Mouse (Mus musculus) cortical plate, adult 2 months (tissue): Measurements from ENCODE around the gene Akap9. TPM values are rescaled to one million over a fixed set of nuclear protein-coding genes. Genes with fewer than 3 reads are reported as not detected.
"Not testable (repeated sequence)": the region's sequence is repeated elsewhere in the genome, so short reads cannot be mapped to it uniquely, and the experiment has no call there.

ENCODE experiments used
- H3K27ac ChIP-seq: fragments of 200-500 bp; 2 replicates; pipeline ENCODE4 v1.5.1; 2012; ENCODE audit warnings: low read length, control low read depth, inconsistent platforms; ENCODE audit not compliant: insufficient read depth
- H3K4me1 ChIP-seq: fragments of 200-500 bp; 2 replicates; pipeline ENCODE4 v1.6.1; 2011; ENCODE audit warnings: low read length; ENCODE audit not compliant: control insufficient read depth, insufficient read depth
- H3K4me3 ChIP-seq: fragments of 200-500 bp; 2 replicates; pipeline ENCODE4 v1.5.1; 2011; ENCODE audit warnings: mild to moderate bottlenecking, low read length, control low read depth; ENCODE audit not compliant: insufficient read depth
- CTCF ChIP-seq: fragments of 200-500 bp; IDR thresholded peaks from 2 replicates; pipeline ENCODE4 v1.5.1; 2011; ENCODE audit warnings: mild to moderate bottlenecking, control low read depth, low read length; ENCODE audit not compliant: insufficient read depth; ENCODE audit errors: extremely low read depth
- POLR2A ChIP-seq: fragments of 200-500 bp; IDR thresholded peaks from 2 replicates; pipeline ENCODE4 v1.6.1; 2011; ENCODE audit warnings: mild to moderate bottlenecking, low read length, control low read depth; ENCODE audit not compliant: insufficient read depth; ENCODE audit errors: extremely low read depth
- polyA plus RNA-seq: library from polyadenylated mRNA; depleted of rRNA; stranded (reverse); fragments of >200 nt; gene quantifications from 2 replicates; pipeline ENCODE4 v1.2.3, GENCODE M21; 2012; rRNA removed

The Akap9 gene
- 18.5 and 25.1 TPM in 2 replicates for polyA plus RNA-seq

DNA sequence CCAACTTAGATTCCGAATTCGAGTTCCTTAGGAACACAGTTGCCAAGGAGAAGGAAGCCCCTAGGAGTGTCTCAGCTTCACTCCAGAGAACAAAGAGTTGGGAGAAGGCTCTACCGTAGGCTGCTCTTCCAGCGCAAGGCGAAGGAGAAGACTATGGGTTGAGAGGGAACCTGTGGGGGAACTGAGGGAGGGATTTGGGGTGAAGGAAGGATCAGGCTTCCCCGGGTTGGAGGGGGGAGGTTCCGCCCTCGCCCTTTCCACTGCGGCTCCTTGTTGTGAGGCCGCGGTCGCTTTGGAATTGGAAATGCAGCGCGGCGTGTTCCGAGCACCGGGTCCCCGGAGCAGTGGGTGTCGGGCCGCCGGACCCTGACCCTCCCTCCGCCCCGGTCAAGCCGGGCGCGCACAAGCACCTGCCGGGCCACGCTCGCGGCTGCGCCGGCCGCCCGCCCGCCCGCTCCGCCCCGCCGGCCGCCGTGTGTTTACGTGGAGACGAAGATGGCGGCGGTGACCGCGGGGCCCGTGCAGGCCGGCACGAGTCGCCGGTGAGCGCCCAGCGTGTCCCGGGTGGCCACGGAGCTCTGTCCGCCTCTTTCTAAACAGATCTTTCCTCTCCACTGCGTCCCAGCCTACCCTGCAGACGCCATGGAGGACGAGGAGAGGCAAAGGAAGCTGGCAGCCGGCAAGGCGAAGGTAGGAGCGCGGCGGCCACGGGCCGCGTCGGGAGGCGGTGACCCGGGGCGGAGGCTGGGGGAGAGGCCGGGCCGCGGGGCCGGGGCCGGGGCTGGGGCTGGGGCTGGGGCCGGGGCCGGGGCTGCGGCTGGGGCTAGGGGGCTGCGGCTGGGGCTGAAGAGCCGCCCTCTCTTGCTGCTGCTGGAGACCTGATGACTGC lies at the start of gene Akap9:
Gene Akap9 (plus strand): TSS at position 254 of the 889 bp plus-strand sequence.
- TF ChIP-seq POLR2A: no peak
- no peak for TF ChIP-seq CTCF
- peak within 1 kb of the TSS; percentile 86 for H3K4me3 ChIP-seq

DNA sequence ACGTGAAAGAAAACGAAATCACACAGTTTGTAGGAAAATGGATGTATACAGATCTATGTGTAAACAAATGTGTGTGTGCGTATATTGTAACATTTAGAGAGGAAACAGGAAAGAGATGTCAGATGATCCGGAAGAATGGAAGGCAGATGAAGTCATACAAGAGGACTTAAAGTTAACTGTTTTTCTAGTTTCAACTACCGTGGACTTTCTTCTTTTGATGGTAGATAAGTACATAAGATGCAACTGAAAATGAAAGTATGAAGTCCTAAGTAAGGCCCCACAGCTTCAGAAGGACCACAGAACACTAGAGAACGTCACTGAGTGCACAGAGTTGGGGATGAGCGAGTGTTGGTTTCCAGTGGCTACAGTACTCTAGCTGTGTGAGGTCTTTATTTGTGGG lies 41.0 kb upstream of the Akap9 start:
- H3K4me1 ChIP-seq, H3K4me3 ChIP-seq, H3K27ac ChIP-seq: not testable (repeated sequence)

More for the DNA sequence above, at the start of gene Akap9:
- Histone ChIP-seq H3K4me1 (peaks cover 3% of the 10 kb centered on the region), H3K27ac (peak within 1 kb of the TSS; percentile 93)

DNA sequence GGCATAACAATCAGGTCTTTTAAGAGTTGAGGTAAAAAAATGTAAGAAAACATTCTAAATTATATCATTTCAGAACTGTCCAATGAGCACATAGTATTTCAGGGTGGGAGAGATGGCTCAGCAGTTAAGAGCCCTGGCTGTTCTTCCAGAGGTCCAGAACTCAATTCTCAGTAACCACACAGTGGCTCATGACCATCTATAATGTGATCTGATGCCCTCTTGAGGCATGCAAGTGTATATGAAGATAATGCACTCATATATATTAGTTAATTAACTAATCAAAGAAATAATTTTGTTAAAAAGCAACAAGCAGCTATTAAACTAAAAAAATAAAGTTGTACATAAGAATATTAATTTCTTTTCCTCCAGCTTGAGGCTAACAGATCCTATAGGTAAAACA lies 38.7 kb upstream of the Akap9 start:
- H3K4me1 ChIP-seq: no peaks in the 10 kb centered on the region
- no peak overlapping the region for H3K27ac ChIP-seq
- TF ChIP-seq POLR2A (no peak), CTCF (no peak)
- H3K4me3 ChIP-seq: no peak overlapping the region

DNA sequence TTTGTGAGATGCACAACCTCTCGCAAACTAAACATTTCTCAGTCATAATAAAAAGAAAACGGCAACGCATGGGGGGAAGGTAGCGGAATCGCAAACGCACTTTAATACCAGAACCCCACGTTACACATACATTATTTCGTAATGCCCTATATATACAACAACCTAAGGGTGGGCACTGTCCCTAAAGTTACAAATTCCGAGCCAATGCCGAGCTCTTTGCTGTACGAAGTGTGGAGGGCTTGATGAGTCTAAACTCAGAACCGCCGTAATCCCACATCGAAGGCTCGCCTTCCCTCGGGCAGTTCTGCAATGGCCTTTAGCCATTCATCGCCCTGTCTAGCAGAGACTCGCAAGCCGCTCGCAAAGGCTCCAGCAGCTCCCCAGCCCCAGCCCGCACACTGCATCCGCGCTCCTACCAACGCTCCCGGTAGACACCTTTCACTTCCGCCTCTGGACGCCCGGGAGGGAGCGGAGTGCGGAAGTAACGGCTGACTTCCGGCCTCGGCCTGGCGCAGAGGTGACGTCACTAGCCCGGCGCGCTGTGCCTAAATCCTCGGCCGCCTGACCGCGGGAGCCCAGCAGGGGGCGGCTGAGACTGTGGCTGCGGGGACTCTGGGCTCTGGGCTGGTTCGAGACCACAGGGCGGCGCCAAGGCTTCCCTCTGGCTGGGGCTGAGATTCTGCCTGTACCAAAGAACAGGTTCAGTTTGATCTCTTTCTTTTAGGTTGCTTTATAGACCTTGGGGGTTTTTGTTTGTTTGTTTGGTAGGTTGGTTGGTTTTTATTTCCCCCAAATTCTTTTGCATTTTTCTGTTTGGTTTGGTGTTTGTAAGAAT lies 34.2 kb upstream of the Akap9 start, which contains the start of gene Mterf1a:
Gene Mterf1a (minus strand): TSS at position 475 of the 835 bp plus-strand sequence.
- H3K4me1 ChIP-seq, H3K27ac ChIP-seq: not testable (repeated sequence)
- H3K4me3 ChIP-seq: peak within 1 kb of the TSS; percentile 31

DNA sequence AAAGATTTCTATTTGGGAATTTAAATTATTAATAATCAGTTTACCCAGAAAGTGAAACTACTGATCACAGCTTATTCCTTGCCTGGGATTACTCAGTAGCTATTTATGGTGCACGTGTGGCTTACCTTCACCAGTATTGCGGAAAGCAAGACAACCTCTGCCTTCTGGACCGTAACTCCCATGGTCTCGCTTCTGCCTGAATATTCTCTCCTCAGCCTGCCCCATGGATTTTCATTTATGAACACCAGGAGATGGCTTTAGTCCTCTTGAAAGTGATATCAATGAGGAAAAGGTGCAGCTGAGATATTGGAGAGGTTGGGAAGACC lies 33.6 kb upstream of the Akap9 start:
- not testable (repeated sequence) for H3K4me3 ChIP-seq, H3K27ac ChIP-seq, H3K4me1 ChIP-seq

DNA sequence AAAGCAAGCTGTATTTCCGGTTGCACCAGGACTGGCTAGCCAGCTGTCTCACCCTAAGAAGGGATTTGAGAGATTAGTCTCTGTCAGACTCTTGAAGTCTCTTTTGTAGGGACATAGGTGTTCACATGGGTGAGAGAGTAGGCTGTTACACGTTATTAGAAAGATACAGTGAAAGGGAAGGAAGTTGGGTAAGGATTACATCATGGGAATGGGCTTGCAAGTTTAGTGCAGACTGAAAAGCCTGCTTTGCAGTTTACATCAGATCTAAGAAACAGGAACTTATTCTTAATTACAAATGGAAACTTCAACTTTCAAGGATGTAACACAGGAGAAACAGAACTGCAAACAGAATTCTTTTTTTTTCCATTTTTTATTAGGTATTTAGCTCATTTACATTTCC lies 22.4 kb upstream of the Akap9 start:
- Histone ChIP-seq H3K4me1 (no peaks in the 10 kb centered on the region), H3K4me3 (no peak overlapping the region), H3K27ac (no peak overlapping the region)
- TF ChIP-seq POLR2A (no peak), CTCF (no peak)

DNA sequence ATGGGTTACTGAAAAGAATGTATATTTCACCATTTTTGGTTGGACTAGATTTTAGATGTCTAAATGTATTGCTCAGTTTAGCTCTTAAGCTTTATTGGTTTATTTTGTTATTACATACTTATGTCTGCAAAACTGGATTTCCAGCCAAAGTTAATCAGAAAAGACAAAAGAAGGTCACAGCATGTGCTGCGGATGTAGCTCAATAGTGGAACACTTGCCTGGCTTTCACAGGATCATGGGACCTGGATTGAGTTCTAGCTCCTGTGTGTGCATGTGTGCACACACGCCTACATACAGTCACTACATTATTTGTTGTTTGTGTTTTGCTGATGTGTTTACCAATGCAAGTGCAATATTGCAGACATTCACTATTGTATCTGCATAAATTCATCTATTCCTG lies 5.5 kb upstream of the Akap9 start:
- H3K4me1 ChIP-seq: no peaks in the 10 kb centered on the region
- TF ChIP-seq CTCF (no peak), POLR2A (no peak)
- no peak overlapping the region for H3K4me3 ChIP-seq
- H3K27ac ChIP-seq: no peak overlapping the region

DNA sequence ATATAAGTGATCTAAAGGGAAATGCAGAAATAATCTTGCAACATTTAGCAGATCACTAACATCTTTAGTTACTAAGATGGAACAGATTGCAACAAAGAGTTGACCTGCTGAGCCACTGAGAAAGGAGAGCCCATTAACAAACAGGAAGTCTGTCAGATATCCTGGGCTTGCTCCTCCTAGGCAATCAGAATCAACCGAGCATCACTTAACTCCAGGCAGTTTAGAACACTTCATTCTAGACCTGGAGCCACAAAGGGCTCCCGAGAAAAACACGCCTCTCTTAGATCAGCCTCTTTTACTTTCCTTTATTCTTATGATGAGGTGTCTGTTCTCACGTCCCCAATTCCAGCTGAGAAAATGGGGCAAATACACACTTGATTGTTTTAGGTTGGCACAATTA lies 1.2 kb upstream of the Akap9 start:
- H3K4me1 ChIP-seq: peaks cover 3% of the 10 kb centered on the region
- H3K4me3 ChIP-seq: no peak overlapping the region
- H3K27ac ChIP-seq: no peak overlapping the region
- TF ChIP-seq POLR2A: no peak
- TF ChIP-seq CTCF: no peak

DNA sequence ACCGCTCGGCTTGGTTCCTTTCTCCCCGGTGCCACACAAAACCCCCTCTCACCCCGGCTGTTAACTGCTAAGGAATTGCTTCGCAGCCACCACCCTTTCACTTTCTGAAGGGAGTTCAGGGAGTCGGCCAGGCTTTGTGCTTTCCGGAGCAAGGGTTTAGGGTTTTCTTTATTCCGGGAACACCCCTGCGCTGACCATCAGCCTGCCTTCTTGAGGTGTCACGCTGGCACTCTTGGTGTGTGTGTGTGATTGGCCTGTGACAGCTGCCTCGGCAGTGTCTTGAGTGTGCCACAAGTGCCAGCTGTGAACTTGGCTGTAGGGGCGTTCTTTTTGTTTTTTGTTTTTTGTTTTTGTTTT lies 814 bp downstream of the Akap9 start:
- H3K27ac ChIP-seq: no peak overlapping the region
- TF ChIP-seq CTCF (no peak), POLR2A (no peak)
- peak overlapping the region; percentile 86 for H3K4me3 ChIP-seq
- H3K4me1 ChIP-seq: peaks cover 3% of the 10 kb centered on the region

DNA sequence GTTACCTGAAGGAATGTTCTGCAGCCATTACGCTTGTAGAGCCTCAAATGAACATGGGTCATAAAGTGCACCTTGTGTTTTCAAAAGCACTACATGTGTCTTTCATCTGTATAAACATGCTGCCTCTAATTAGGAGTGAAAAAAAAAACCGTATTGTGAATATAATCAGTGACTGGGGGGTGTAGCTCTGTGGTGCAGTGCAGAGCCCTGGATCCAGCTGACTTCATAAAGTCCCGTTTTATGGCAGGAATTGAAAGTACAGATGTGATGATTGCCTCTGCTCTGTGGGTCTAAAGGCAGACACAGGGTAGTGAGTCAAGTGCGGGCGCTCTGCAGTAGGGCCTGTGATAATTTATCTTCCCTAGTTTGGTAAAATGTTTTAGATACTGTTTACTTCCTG lies 2.9 kb downstream of the Akap9 start:
- TF ChIP-seq CTCF: no peak
- no peak for TF ChIP-seq POLR2A
- Histone ChIP-seq H3K4me3 (no peak overlapping the region), H3K27ac (no peak overlapping the region), H3K4me1 (peaks cover 3% of the 10 kb centered on the region)
